Comparison of ENCODE assay signal across 7 mouse cellular contexts in the genomic region with DNA sequence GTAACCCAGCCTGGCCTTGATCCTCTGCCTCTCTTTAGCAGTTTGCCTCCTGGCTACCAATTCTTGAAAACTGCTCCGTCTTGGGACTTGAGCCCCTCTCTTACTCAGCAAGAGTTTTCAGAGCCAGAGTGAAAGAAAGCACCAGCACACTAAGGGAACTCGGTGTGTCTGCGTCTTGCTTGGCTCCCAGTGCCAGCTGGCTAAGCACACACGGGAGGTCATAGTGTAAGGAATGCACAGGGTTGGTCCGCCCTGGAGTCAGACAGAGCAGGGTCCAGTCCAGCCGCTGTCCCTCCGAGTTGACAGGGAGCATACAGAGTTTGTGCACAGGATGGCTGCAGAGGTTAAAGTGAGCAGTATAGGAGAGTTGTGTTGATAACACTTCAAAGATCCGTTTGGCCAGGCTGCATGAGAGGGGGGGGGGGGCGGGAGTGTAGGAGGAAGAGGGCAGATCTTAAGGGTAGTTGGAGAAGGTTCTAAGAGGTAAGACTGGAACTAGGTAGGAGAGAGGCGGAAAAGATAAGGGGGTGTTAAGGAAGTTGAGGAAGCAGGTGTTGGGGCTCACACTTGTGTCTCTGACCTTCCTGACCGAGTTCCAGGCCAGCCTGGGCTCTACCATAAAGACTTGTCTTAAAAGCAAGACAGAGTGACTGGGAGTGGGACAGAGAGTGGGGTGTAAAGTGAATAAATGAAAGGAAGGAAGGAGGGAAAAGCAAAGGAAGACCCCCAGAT. TPM values are rescaled to one million over a fixed set of nuclear protein-coding genes. Genes with fewer than 3 reads are reported as not detected.
A peak's percentile ranks its signal among the peaks of the same experiment; 100 is the strongest.
DNase-seq lines count a peak whose midpoint lies in the region; TF ChIP-seq lines count a peak whose summit lies in the region.

No protein-coding gene starts in this region.

- TF ChIP-seq EP300 in ES-Bruce4 (IDR thresholded peaks at IDR 0.05; ENCODE audit: insufficient read depth, low read depth, low read length) = no peak

- DNase-seq in adipocyte (ENCODE audit: low spot score) = peak; percentile 38
- peak; percentile 54 for DNase-seq in heart, adult 8-10 months (ENCODE audit: low spot score)
- peak; percentile 76 for DNase-seq in kidney, postnatal 10 days
- no peak for DNase-seq in left cerebral cortex, postnatal 4 days
- DNase-seq in MN1 (ENCODE audit: low spot score) = no peak

- peaks cover 9% of the 10 kb centered on the region for H3K4me1 ChIP-seq in ES-Bruce4 (ENCODE audit: control insufficient read depth, insufficient read depth, low read length)
- H3K4me1 ChIP-seq in small intestine, adult 2 months (ENCODE audit: control insufficient read depth, insufficient read depth, insufficient read length, low read length) = peaks cover 37% of the 10 kb centered on the region

- H3K4me3 ChIP-seq in ES-Bruce4 (ENCODE audit: low read depth, low read length) = peak overlapping the region; percentile 40
- H3K4me3 ChIP-seq in small intestine, adult 2 months (ENCODE audit: low read depth, low read length) = no peak overlapping the region

- H3K36me3 ChIP-seq in ES-Bruce4 (ENCODE audit: control insufficient read depth, insufficient read depth, low read length, poor library complexity, severe bottlenecking) = no peaks in the 10 kb centered on the region
- H3K36me3 ChIP-seq in small intestine, adult 2 months (ENCODE audit: control insufficient read depth, insufficient read depth, low read length) = peaks cover 15% of the 10 kb centered on the region

- no peak for TF ChIP-seq CTCF in ES-Bruce4 (IDR thresholded peaks at IDR 0.05; ENCODE audit: low read depth, low read length)
- no peak for TF ChIP-seq CTCF in small intestine, adult 2 months (IDR thresholded peaks at IDR 0.05; ENCODE audit: extremely low read depth, insufficient read length, insufficient replicate concordance, low read depth, low read length)

- no peaks in the 10 kb centered on the region for H3K27me3 ChIP-seq in ES-Bruce4 (ENCODE audit: control insufficient read depth, insufficient read depth, low read length, poor library complexity, severe bottlenecking)
- no peaks in the 10 kb centered on the region for H3K27me3 ChIP-seq in small intestine, adult 2 months (ENCODE audit: control insufficient read depth, insufficient read depth, low read length)

- WGBS in small intestine, adult 2 months = 13% methylated on average over 11 of the region's 11 CpGs

- TF ChIP-seq POLR2A in ES-Bruce4 (IDR thresholded peaks at IDR 0.05; ENCODE audit: insufficient read depth, low read length) = no peak
- peak; percentile 30; the same call in 1 of the 2 replicates for TF ChIP-seq POLR2A in small intestine, adult 2 months (IDR thresholded peaks at IDR 0.05; ENCODE audit: low read depth, low read length)

- peak overlapping the region; percentile 77 for H3K27ac ChIP-seq in ES-Bruce4 (ENCODE audit: insufficient read depth, low read length)
- peak overlapping the region; percentile 82 for H3K27ac ChIP-seq in small intestine, adult 2 months (ENCODE audit: insufficient read depth, low read depth, low read length)

- H3K9ac ChIP-seq in ES-Bruce4 (ENCODE audit: low read depth, poor library complexity, severe bottlenecking) = no peak overlapping the region

- H3K9me3 ChIP-seq in ES-Bruce4 (replicated peaks; ENCODE audit: control insufficient read depth, insufficient read depth, low read length, poor library complexity, severe bottlenecking) = no peaks in the 10 kb centered on the region

- intact Hi-C loops in left cerebral cortex, postnatal 4 days (cut with DNase I) = loop anchor here (10.0 kb wide), 1 partner anchor 270 kb away; no protein-coding TSS in a partner anchor

RNA-seq across cellular contexts. Expression of a gene that starts 4.6 kb away (rescaled TPM):
- polyA plus RNA-seq in ES-Bruce4 (2011; ENCODE audit: insufficient read depth, insufficient read length, low read depth, missing spikeins) = 26.1 and 26.7 TPM in 2 replicates
- 10 to 100 TPM in 3 of 4 experiments, 1 to 10 TPM in 1; 9.8 to 11.6 (median 10.8) TPM for total RNA-seq in heart, adult 8-10 months (2022)
- polyA plus RNA-seq in small intestine, adult 2 months (2012; rRNA removed) = 6.4 and 11.5 TPM in 2 replicates
- total RNA-seq in left cerebral cortex, postnatal 4 days (2021) = 10 to 100 TPM; 27.9 to 30.4 TPM

RNA-seq across cellular contexts. Expression of a gene that starts 50.4 kb away (rescaled TPM):
- polyA plus RNA-seq in ES-Bruce4 (2011; ENCODE audit: insufficient read depth, insufficient read length, low read depth, missing spikeins) = 12.2 and 13.9 TPM in 2 replicates
- 100 to 1,000 TPM; 450 to 472 (median 462) TPM for total RNA-seq in heart, adult 8-10 months (2022)
- polyA plus RNA-seq in small intestine, adult 2 months (2012; rRNA removed) = 25.6 and 47.2 TPM in 2 replicates
- 100 to 1,000 TPM; 204 to 208 TPM for total RNA-seq in left cerebral cortex, postnatal 4 days (2021)

Comparison
In these comparisons a context has a peak if more than half of its experiments do, and no peak if none do; other contexts are left out.
1. DNase-seq: peak in adipocyte (single experiment), heart, adult 8-10 months (single experiment) and kidney, postnatal 10 days (single experiment); none in left cerebral cortex, postnatal 4 days (single experiment) and MN1 (single experiment).